30 mouse cellular contexts compared by ENCODE assay signal in genomic region chr2:95830608-95831007, GRCm38 (mm10).
DNase-seq lines count a peak whose midpoint lies in the region; ATAC-seq and TF ChIP-seq lines count a peak whose summit lies in the region.
"Had no signal": no experiment of that assay in that cellular context is flagged by ENCODE, and none has a peak within 500 bp of the region (broad histone marks: within the 10 kb centered on the region; RNA-seq: fewer than 3 reads in every experiment).

No protein-coding gene starts in this region.

- 0 out of 2 replicates have a peak, but pooled peaks have one; percentile 37 for ATAC-seq in heart, embryonic 13.5 days (ENCODE audit: extremely low read depth, insufficient number of reproducible peaks, low FRiP score, low TSS enrichment)
- ATAC-seq in heart, embryonic 11.5 days (replicated peaks; ENCODE audit: insufficient number of reproducible peaks, low FRiP score, low TSS enrichment): no peak; the same call in 1 of the 2 replicates
- ATAC-seq in hematopoietic stem cell, adult 5-6 weeks (replicated peaks in 1 of 2; ENCODE audit: insufficient read depth in 1 of 2, low FRiP score in 2 of 2, low TSS enrichment in 1 of 2, low read depth in 1 of 2, poor library complexity in 2 of 2, severe bottlenecking in 2 of 2): peak; percentile 39 to 69; a peak in 2 of 4 replicates
- ATAC-seq in cerebellum, adult (ENCODE audit: insufficient number of reproducible peaks, low FRiP score, low TSS enrichment): no peak
- ATAC-seq: CD4-positive, CD25-positive, alpha-beta regulatory T cell, adult 4 months; forebrain, embryonic 15.5 days; hindbrain, postnatal 0 days; inflammation-experienced regulatory T-cells, adult 6 months; intestine, embryonic 16.5 days; Patski had no signal

- no peaks in the 10 kb centered on the region for H3K4me1 ChIP-seq in heart, embryonic 13.5 days
- no peaks in the 10 kb centered on the region for H3K4me1 ChIP-seq in heart, embryonic 11.5 days (ENCODE audit: control insufficient read depth, insufficient read depth, low read length)
- peaks cover 0 to 2% of the 10 kb centered on the region in 2 experiments; a peak in 1 of 4 replicates for H3K4me1 ChIP-seq in MEL (ENCODE audit: control insufficient read depth in 1 of 2, insufficient read depth in 2 of 2, low read length in 2 of 2)
- H3K4me1 ChIP-seq: embryonic facial prominence, embryonic 10.5 days; embryonic facial prominence, embryonic 13.5 days; forebrain, embryonic 12.5 days; forebrain, embryonic 15.5 days; heart, embryonic 10.5 days; hindbrain, embryonic 10.5 days had no signal

- no peak overlapping the region for H3K27ac ChIP-seq in heart, embryonic 13.5 days (replicated peaks)
- H3K27ac ChIP-seq in heart, embryonic 11.5 days (ENCODE audit: low read depth, low read length): no peak overlapping the region
- H3K27ac ChIP-seq in MEL (ENCODE audit: control insufficient read depth, low read depth, low read length): no peak overlapping the region
- H3K27ac ChIP-seq: embryonic facial prominence, embryonic 10.5 days; embryonic facial prominence, embryonic 13.5 days; forebrain, embryonic 12.5 days; forebrain, embryonic 15.5 days; heart, adult 2 months; heart, embryonic 10.5 days; hindbrain, embryonic 10.5 days; hindbrain, embryonic 14.5 days; hindbrain, postnatal 0 days had no signal

- DNase-seq in MEL (ENCODE audit: low read depth, low spot score): peak; percentile 45
- DNase-seq in thymus, postnatal 4 days: no peak
- DNase-seq: adrenal gland, postnatal 10 days; adrenal gland, postnatal 36 days; cerebellum, adult 11 months; cerebellum, adult 2 months; cerebellum, adult 9-11 months; cerebellum, postnatal 25 days; embryo, embryonic 11 days; gastrocnemius, postnatal 36 days; heart, adult 2 months; heart, postnatal 14 days; kidney, adult 18-20 months had no signal

- no peak for TF ChIP-seq RAD21 in MEL (IDR thresholded peaks at IDR 0.05; ENCODE audit: low read depth, low read length)

- TF ChIP-seq EP300 in MEL (IDR thresholded peaks at IDR 0.05; ENCODE audit: low read depth in 1 of 2, low read length in 2 of 2): peak; percentile 60 to 74

- no peak overlapping the region for H3K4me3 ChIP-seq in heart, embryonic 13.5 days
- H3K4me3 ChIP-seq in heart, embryonic 11.5 days (ENCODE audit: low read depth, low read length): no peak overlapping the region
- H3K4me3 ChIP-seq in MEL (ENCODE audit: control insufficient read depth in 1 of 2, insufficient read depth in 1 of 2, low read depth in 2 of 2, low read length in 2 of 2): no peak overlapping the region
- H3K4me3 ChIP-seq: embryonic facial prominence, embryonic 10.5 days; embryonic facial prominence, embryonic 13.5 days; erythroblast, embryonic 14.5 days; forebrain, embryonic 12.5 days; forebrain, embryonic 15.5 days; heart, adult 2 months; heart, embryonic 10.5 days; hindbrain, embryonic 10.5 days had no signal

- H3K4me2 ChIP-seq in heart, embryonic 13.5 days: no peak overlapping the region
- no peak overlapping the region for H3K4me2 ChIP-seq in heart, embryonic 11.5 days
- H3K4me2 ChIP-seq: embryonic facial prominence, embryonic 13.5 days; forebrain, embryonic 12.5 days; forebrain, embryonic 15.5 days; hindbrain, embryonic 14.5 days had no signal

- H3K79me2 ChIP-seq in MEL (ENCODE audit: control insufficient read depth, insufficient read depth, low read length, poor library complexity): no peaks in the 10 kb centered on the region

- no peaks in the 10 kb centered on the region for H3K9me3 ChIP-seq in heart, embryonic 13.5 days
- no peaks in the 10 kb centered on the region for H3K9me3 ChIP-seq in heart, embryonic 11.5 days (replicated peaks; ENCODE audit: control insufficient read depth, low read length)
- H3K9me3 ChIP-seq in MEL (replicated peaks; ENCODE audit: insufficient read depth, low read length): no peaks in the 10 kb centered on the region
- H3K9me3 ChIP-seq: embryonic facial prominence, embryonic 10.5 days; embryonic facial prominence, embryonic 13.5 days; forebrain, embryonic 12.5 days; forebrain, embryonic 15.5 days; heart, embryonic 10.5 days; hindbrain, embryonic 10.5 days had no signal

- no peaks in the 10 kb centered on the region for H3K36me3 ChIP-seq in heart, embryonic 13.5 days
- no peaks in the 10 kb centered on the region for H3K36me3 ChIP-seq in heart, embryonic 11.5 days (ENCODE audit: control insufficient read depth, insufficient read depth, low read length)
- peaks cover 0 to 2% of the 10 kb centered on the region in 2 experiments; a peak in 1 of 4 replicates for H3K36me3 ChIP-seq in MEL (ENCODE audit: control insufficient read depth in 1 of 2, insufficient read depth in 2 of 2, low read length in 2 of 2)
- H3K36me3 ChIP-seq: embryonic facial prominence, embryonic 10.5 days; embryonic facial prominence, embryonic 13.5 days; forebrain, embryonic 12.5 days; forebrain, embryonic 15.5 days; heart, embryonic 10.5 days; hindbrain, embryonic 10.5 days had no signal

- H3K9ac ChIP-seq in heart, embryonic 13.5 days: no peak overlapping the region
- no peak overlapping the region for H3K9ac ChIP-seq in heart, embryonic 11.5 days (ENCODE audit: low read depth, low read length)
- H3K9ac ChIP-seq in MEL (ENCODE audit: control insufficient read depth, low read depth, low read length, poor library complexity, severe bottlenecking): no peak overlapping the region
- H3K9ac ChIP-seq: embryonic facial prominence, embryonic 13.5 days; forebrain, embryonic 12.5 days; forebrain, embryonic 15.5 days; hindbrain, embryonic 14.5 days had no signal

- no peak for TF ChIP-seq POLR2A in MEL (IDR thresholded peaks at IDR 0.05; ENCODE audit: control insufficient read depth in 1 of 2, insufficient read depth in 1 of 2, low read depth in 1 of 2, low read length in 2 of 2, poor library complexity in 1 of 2)

- TF ChIP-seq CTCF in MEL (IDR thresholded peaks at IDR 0.05 in 2 of 3, conservative IDR thresholded peaks at IDR 0.05 in 1 of 3; ENCODE audit: control insufficient read depth in 1 of 3, insufficient read depth in 1 of 3, low read depth in 2 of 3, low read length in 3 of 3, poor library complexity in 1 of 3, severe bottlenecking in 1 of 3): no peak

- H3K27me3 ChIP-seq in heart, embryonic 13.5 days (replicated peaks): no peaks in the 10 kb centered on the region
- H3K27me3 ChIP-seq in heart, embryonic 11.5 days (ENCODE audit: control insufficient read depth, insufficient read depth, low read length): no peaks in the 10 kb centered on the region
- H3K27me3 ChIP-seq in MEL (ENCODE audit: control insufficient read depth in 1 of 2, insufficient read depth in 2 of 2, low read length in 2 of 2): no peaks in the 10 kb centered on the region
- H3K27me3 ChIP-seq: embryonic facial prominence, embryonic 13.5 days; forebrain, embryonic 12.5 days; forebrain, embryonic 15.5 days; Patski had no signal

TF ChIP-seq in MEL, 35 proteins besides CTCF, POLR2A, EP300 and RAD21 (continues in another document):
- TF ChIP-seq POLR2AphosphoS5 (IDR thresholded peaks at IDR 0.05; ENCODE audit: borderline replicate concordance, low read depth, low read length) (no peak), NELFE (IDR thresholded peaks at IDR 0.05; ENCODE audit: low read depth, low read length) (no peak), MAZ (IDR thresholded peaks at IDR 0.05; ENCODE audit: low read depth, low read length) (peak; percentile 42; the same call in 1 of the 2 replicates), ELF1 (IDR thresholded peaks at IDR 0.05; ENCODE audit: low read depth, low read length) (no peak), UBTF (IDR thresholded peaks at IDR 0.05; ENCODE audit: borderline replicate concordance, insufficient read depth, low read depth, low read length) (no peak), MAFK (IDR thresholded peaks at IDR 0.05; ENCODE audit: borderline replicate concordance, low read depth, low read length) (no peak), TAL1 (IDR thresholded peaks at IDR 0.05; ENCODE audit: low read length) (peak; percentile 68), CHD2 (IDR thresholded peaks at IDR 0.05; ENCODE audit: low read length) (no peak), TCF12 (IDR thresholded peaks at IDR 0.05; ENCODE audit: low read depth, low read length) (peak; percentile 63), USF2 (IDR thresholded peaks at IDR 0.05; ENCODE audit: borderline replicate concordance in 1 of 2, insufficient read depth in 1 of 2, low read depth in 1 of 2, low read length in 2 of 2) (no peak), ZC3H11A (IDR thresholded peaks at IDR 0.05; ENCODE audit: low read depth, low read length) (no peak), HCFC1 (IDR thresholded peaks at IDR 0.05; ENCODE audit: low read depth, low read length) (no peak), MYB (IDR thresholded peaks at IDR 0.05; ENCODE audit: low read depth, low read length) (no peak), SMC3 (IDR thresholded peaks at IDR 0.05; ENCODE audit: low read depth, low read length) (no peak), USF1 (IDR thresholded peaks at IDR 0.05; ENCODE audit: low read depth, low read length) (no peak), E2F4 (IDR thresholded peaks at IDR 0.05; ENCODE audit: borderline replicate concordance, low read depth, low read length) (no peak), MYC (IDR thresholded peaks at IDR 0.05; ENCODE audit: low read depth, low read length) (no peak), GATA1 (IDR thresholded peaks at IDR 0.05; ENCODE audit: low read depth, low read length) (peak; percentile 43; the same call in 1 of the 2 replicates), BHLHE40 (IDR thresholded peaks at IDR 0.05; ENCODE audit: borderline replicate concordance, low read depth, low read length) (no peak), MAX (IDR thresholded peaks at IDR 0.05; ENCODE audit: low read length) (no peak), JUND (IDR thresholded peaks at IDR 0.05; ENCODE audit: low read depth, low read length) (no peak), POLR2AphosphoS2 (IDR thresholded peaks at IDR 0.05; ENCODE audit: low read length) (no peak), ZMIZ1 (IDR thresholded peaks at IDR 0.05; ENCODE audit: low read depth, low read length) (no peak), RCOR1 (IDR thresholded peaks at IDR 0.05; ENCODE audit: low read depth, low read length) (peak; percentile 27; the same call in 1 of the 2 replicates), ZKSCAN1 (IDR thresholded peaks at IDR 0.05; ENCODE audit: low read depth, low read length) (no peak), TBP (IDR thresholded peaks at IDR 0.05; ENCODE audit: low read depth, low read length) (no peak), SIN3A (IDR thresholded peaks at IDR 0.05; ENCODE audit: low read length) (no peak), ZNF384 (IDR thresholded peaks at IDR 0.05; ENCODE audit: low read depth, low read length) (peak; percentile 68), GABPA (IDR thresholded peaks at IDR 0.05; ENCODE audit: low read depth, low read length) (no peak), KAT2A (conservative IDR thresholded peaks at IDR 0.05; ENCODE audit: low read depth, low read length) (no peak), MXI1 (IDR thresholded peaks at IDR 0.05; ENCODE audit: low read depth, low read length) (no peak), MEF2A (IDR thresholded peaks at IDR 0.05; ENCODE audit: extremely low read depth, insufficient replicate concordance, low read depth, low read length, poor library complexity, severe bottlenecking) (no peak)

Comparison
In these comparisons a context has a peak if more than half of its experiments do, and no peak if none do; other contexts are left out.
1. ATAC-seq: peak in heart, embryonic 13.5 days (single experiment) and hematopoietic stem cell, adult 5-6 weeks (2 of 2); none in heart, embryonic 11.5 days (single experiment) and cerebellum, adult (single experiment).